Mouse (Mus musculus): ENCODE measurements at regions not wholly inside any gene's neighbourhood (a gene's known extent, or its start where the extent isn't known, plus 50 kb on each side); places are given as distances from the start of the nearest gene placed in this dataset.

- 81% methylated on average over 3 of the region's 3 CpGs for WGBS
- Histone ChIP-seq H3K27ac (ENCODE audit: insufficient read depth, low read depth, low read length) (no peak overlapping the region), H3K4me1 (ENCODE audit: control insufficient read depth, insufficient read depth, low read length) (no peaks in the 10 kb centered on the region; the same call in 1 of the 2 replicates), H3K4me3 (ENCODE audit: insufficient read depth, low read depth, low read length) (no peak overlapping the region)
- TF ChIP-seq POLR2A (IDR thresholded peaks at IDR 0.05; ENCODE audit: insufficient read depth, low read depth, low read length) (no peak), CTCF (IDR thresholded peaks at IDR 0.05; ENCODE audit: insufficient read depth, low read depth, low read length) (no peak)
Measured at GRCm38 (mm10) chr1:63903201-63903600, 134.1 kb upstream of the 4933402D24Rik start.

GRCm38 (mm10) chr1:63902391-63902790, 133.3 kb upstream of the 4933402D24Rik start:
- TF ChIP-seq POLR2A (IDR thresholded peaks at IDR 0.05; ENCODE audit: insufficient read depth, low read depth, low read length) = no peak
- TF ChIP-seq CTCF (IDR thresholded peaks at IDR 0.05; ENCODE audit: insufficient read depth, low read depth, low read length) = no peak
- 81% methylated on average over 1 of the region's 1 CpGs for WGBS

GRCm38 (mm10) chr1:63899631-63900577, 130.8 kb upstream of the 4933402D24Rik start:
- no peak for TF ChIP-seq CTCF (IDR thresholded peaks at IDR 0.05; ENCODE audit: insufficient read depth, low read depth, low read length)
- TF ChIP-seq POLR2A (IDR thresholded peaks at IDR 0.05; ENCODE audit: insufficient read depth, low read depth, low read length) = no peak
- no peak overlapping the region for H3K4me3 ChIP-seq (ENCODE audit: insufficient read depth, low read depth, low read length)
- WGBS = 50% methylated on average over 10 of the region's 10 CpGs
- H3K27ac ChIP-seq (ENCODE audit: insufficient read depth, low read depth, low read length) = no peak overlapping the region
- H3K4me1 ChIP-seq (ENCODE audit: control insufficient read depth, insufficient read depth, low read length) = no peaks in the 10 kb centered on the region; the same call in 1 of the 2 replicates

More at GRCm38 (mm10) chr1:63902391-63902790, 133.3 kb upstream of the 4933402D24Rik start:
- Histone ChIP-seq H3K4me3 (ENCODE audit: insufficient read depth, low read depth, low read length) (no peak overlapping the region), H3K4me1 (ENCODE audit: control insufficient read depth, insufficient read depth, low read length) (no peaks in the 10 kb centered on the region; the same call in 1 of the 2 replicates), H3K27ac (ENCODE audit: insufficient read depth, low read depth, low read length) (no peak overlapping the region)

- Histone ChIP-seq H3K4me3 (ENCODE audit: insufficient read depth, low read depth, low read length) (no peak overlapping the region), H3K4me1 (ENCODE audit: control insufficient read depth, insufficient read depth, low read length) (no peaks in the 10 kb centered on the region; the same call in 1 of the 2 replicates), H3K27ac (ENCODE audit: insufficient read depth, low read depth, low read length) (no peak overlapping the region)
- WGBS = 25% methylated on average over 2 of the region's 2 CpGs
- TF ChIP-seq CTCF (IDR thresholded peaks at IDR 0.05; ENCODE audit: insufficient read depth, low read depth, low read length) (no peak), POLR2A (IDR thresholded peaks at IDR 0.05; ENCODE audit: insufficient read depth, low read depth, low read length) (no peak)
Measured at GRCm38 (mm10) chr1:63898766-63899165, 129.7 kb upstream of the 4933402D24Rik start.

- H3K4me3 ChIP-seq (ENCODE audit: insufficient read depth, low read depth, low read length) = no peak overlapping the region
- TF ChIP-seq CTCF (IDR thresholded peaks at IDR 0.05; ENCODE audit: insufficient read depth, low read depth, low read length) (no peak), POLR2A (IDR thresholded peaks at IDR 0.05; ENCODE audit: insufficient read depth, low read depth, low read length) (no peak)
- 81% methylated on average over 2 of the region's 2 CpGs for WGBS
- H3K27ac ChIP-seq (ENCODE audit: insufficient read depth, low read depth, low read length) = no peak overlapping the region
- no peaks in the 10 kb centered on the region; the same call in 1 of the 2 replicates for H3K4me1 ChIP-seq (ENCODE audit: control insufficient read depth, insufficient read depth, low read length)
Measured at GRCm38 (mm10) chr1:63897556-63897955, 128.5 kb upstream of the 4933402D24Rik start.

GRCm38 (mm10) chr1:63879570-63879969, 110.5 kb upstream of the 4933402D24Rik start:
- Histone ChIP-seq H3K4me3 (ENCODE audit: insufficient read depth, low read depth, low read length) (no peak overlapping the region), H3K27ac (ENCODE audit: insufficient read depth, low read depth, low read length) (no peak overlapping the region), H3K4me1 (ENCODE audit: control insufficient read depth, insufficient read depth, low read length) (no peaks in the 10 kb centered on the region)
- TF ChIP-seq POLR2A (IDR thresholded peaks at IDR 0.05; ENCODE audit: insufficient read depth, low read depth, low read length) (no peak), CTCF (IDR thresholded peaks at IDR 0.05; ENCODE audit: insufficient read depth, low read depth, low read length) (no peak)
- WGBS = 94% methylated on average over 3 of the region's 3 CpGs

- TF ChIP-seq CTCF (IDR thresholded peaks at IDR 0.05; ENCODE audit: insufficient read depth, low read depth, low read length) = no peak
- TF ChIP-seq POLR2A (IDR thresholded peaks at IDR 0.05; ENCODE audit: insufficient read depth, low read depth, low read length) = no peak
- Histone ChIP-seq H3K27ac (ENCODE audit: insufficient read depth, low read depth, low read length) (no peak overlapping the region), H3K4me3 (ENCODE audit: insufficient read depth, low read depth, low read length) (no peak overlapping the region), H3K4me1 (ENCODE audit: control insufficient read depth, insufficient read depth, low read length) (no peaks in the 10 kb centered on the region)
- 88% methylated on average over 5 of the region's 5 CpGs for WGBS
Measured at GRCm38 (mm10) chr1:63876589-63877251, 107.7 kb upstream of the 4933402D24Rik start.

GRCm38 (mm10) chr1:63875297-63875962, 106.4 kb upstream of the 4933402D24Rik start:
- 90% methylated on average over 3 of the region's 3 CpGs for WGBS
- no peak for TF ChIP-seq POLR2A (IDR thresholded peaks at IDR 0.05; ENCODE audit: insufficient read depth, low read depth, low read length)
- no peak for TF ChIP-seq CTCF (IDR thresholded peaks at IDR 0.05; ENCODE audit: insufficient read depth, low read depth, low read length)
- no peak overlapping the region for H3K27ac ChIP-seq (ENCODE audit: insufficient read depth, low read depth, low read length)
- H3K4me1 ChIP-seq (ENCODE audit: control insufficient read depth, insufficient read depth, low read length) = no peaks in the 10 kb centered on the region
- H3K4me3 ChIP-seq (ENCODE audit: insufficient read depth, low read depth, low read length) = no peak overlapping the region

Data from olfactory bulb, adult 2 months (tissue).